Mouse (Mus musculus) limb, embryonic 14.5 days (tissue): ENCODE results near the gene Fam53b. TPM values are rescaled to one million over a fixed set of nuclear protein-coding genes. Genes with fewer than 3 reads are reported as not detected.

Experiments
- ATAC-seq: fragments of 200-750 bp; cut with Nextera tagmentation; 2 replicates; pipeline ENCODE4 v1.8.0; 2017; ENCODE audit warnings: low read depth, moderate number of reproducible peaks, moderate TSS enrichment; ENCODE audit not compliant: low FRiP score
- DNase-seq: peaks from one replicate; pipeline ENCODE4 v3.0.0-alpha.2; 2015; ENCODE audit warnings: low spot score
- H3K27ac ChIP-seq: fragments of 300-500 bp; sonication (generic); replicated peaks from 2 replicates; pipeline ENCODE4 v1.5.1; 2014; ENCODE audit warnings: low read depth, mild to moderate bottlenecking, low read length, moderate library complexity, mixed read lengths
- H3K27me3 ChIP-seq: fragments of 300-500 bp; sonication (generic); 2 replicates; pipeline ENCODE4 v1.6.1; 2014; ENCODE audit warnings: low read length, mixed read lengths; ENCODE audit not compliant: control insufficient read depth, insufficient read depth
- H3K36me3 ChIP-seq: fragments of 300-500 bp; sonication (generic); 2 replicates; pipeline ENCODE4 v1.6.1; 2014; ENCODE audit warnings: mild to moderate bottlenecking, low read length, moderate library complexity, mixed read lengths; ENCODE audit not compliant: control insufficient read depth, insufficient read depth
- H3K4me1 ChIP-seq: fragments of 300-500 bp; sonication (generic); 2 replicates; pipeline ENCODE4 v1.6.1; 2014; ENCODE audit warnings: antibody characterized with exemption, low read length, mixed read lengths; ENCODE audit not compliant: control insufficient read depth, insufficient read depth
- H3K4me2 ChIP-seq: fragments of 300-500 bp; sonication (generic); replicated peaks from 2 replicates; pipeline ENCODE4 v1.6.1; 2014; ENCODE audit warnings: low read depth, mild to moderate bottlenecking, low read length, moderate library complexity; ENCODE audit not compliant: severe bottlenecking
- H3K4me3 ChIP-seq: fragments of 300-500 bp; sonication (generic); replicated peaks from 2 replicates; pipeline ENCODE4 v1.5.1; 2014; ENCODE audit warnings: low read length
- H3K9ac ChIP-seq: fragments of 300-500 bp; sonication (generic); 2 replicates; pipeline ENCODE4 v1.6.1; 2014; ENCODE audit warnings: mild to moderate bottlenecking, low read depth, low read length, moderate library complexity; ENCODE audit not compliant: severe bottlenecking
- H3K9me3 ChIP-seq: fragments of 300-500 bp; sonication (generic); 2 replicates; pipeline ENCODE4 v1.6.1; 2016; ENCODE audit warnings: low read length; ENCODE audit not compliant: control insufficient read depth
- POLR2A ChIP-seq: fragments of 200-500 bp; IDR thresholded peaks from 2 replicates; pipeline ENCODE4 v1.8.0; 2012; ENCODE audit warnings: inconsistent platforms, mild to moderate bottlenecking, moderate library complexity, borderline replicate concordance; ENCODE audit not compliant: insufficient read depth, insufficient read length; ENCODE audit errors: extremely low read depth
- WGBS: fragments of 180-500 bp; shearing (Covaris S2); extraction: QIAGEN DNeasy Blood & Tissue Kit; methylation state at CpG from one replicate; pipeline ENCODE4 v1.1.7; 2014; 5-methylcytosine and 5-hydroxymethylcytosine counted together
- polyA plus RNA-seq, 2 experiments: library from polyadenylated mRNA; depleted of rRNA in 1 of 2; stranded (reverse) in 1 of 2; unstranded in 1 of 2; fragments of >200 nt; fragmentation: Nextera tagmentation in 1 of 2; extraction: Ambion mirVana in 1 of 2; gene quantifications; 2 replicates each; pipeline versions ENCODE4 v1.2.1 to v1.2.3; 2012 to 2014

Gene Fam53b
- polyA plus RNA-seq, 2 experiments: 15.1 to 20.8 TPM

DNA sequence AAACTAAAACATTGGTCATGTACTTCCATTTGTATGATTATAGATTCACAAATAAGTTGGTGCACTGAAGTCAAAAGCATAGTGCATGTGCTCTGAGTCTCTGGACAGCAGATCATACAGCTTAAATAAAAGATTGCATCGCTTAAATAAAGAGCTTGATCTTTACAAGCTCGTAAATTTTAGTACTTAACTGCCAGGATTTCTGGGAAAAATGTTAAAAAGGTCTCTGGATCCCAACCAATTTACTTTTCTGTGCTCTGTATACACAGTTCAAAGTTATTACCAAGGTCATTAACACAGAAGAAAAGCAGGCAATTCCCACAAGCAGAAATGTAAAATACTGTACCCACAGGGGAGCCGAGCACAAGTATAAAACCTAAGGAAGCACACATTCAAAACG is 17.3 kb upstream of the Fam53b start:
- no peak for TF ChIP-seq POLR2A
- ATAC-seq (no peak), DNase-seq (no peak)
- no peaks in the 10 kb centered on the region for H3K27me3 ChIP-seq
- H3K9ac ChIP-seq: no peak overlapping the region
- no peaks in the 10 kb centered on the region for H3K9me3 ChIP-seq
- peaks cover 53% of the 10 kb centered on the region for H3K36me3 ChIP-seq
- WGBS: 22% methylated on average over 4 of the region's 4 CpGs
- no peaks in the 10 kb centered on the region for H3K4me1 ChIP-seq
- no peak overlapping the region for H3K4me2 ChIP-seq
- no peak overlapping the region for H3K27ac ChIP-seq
- H3K4me3 ChIP-seq: no peak overlapping the region

DNA sequence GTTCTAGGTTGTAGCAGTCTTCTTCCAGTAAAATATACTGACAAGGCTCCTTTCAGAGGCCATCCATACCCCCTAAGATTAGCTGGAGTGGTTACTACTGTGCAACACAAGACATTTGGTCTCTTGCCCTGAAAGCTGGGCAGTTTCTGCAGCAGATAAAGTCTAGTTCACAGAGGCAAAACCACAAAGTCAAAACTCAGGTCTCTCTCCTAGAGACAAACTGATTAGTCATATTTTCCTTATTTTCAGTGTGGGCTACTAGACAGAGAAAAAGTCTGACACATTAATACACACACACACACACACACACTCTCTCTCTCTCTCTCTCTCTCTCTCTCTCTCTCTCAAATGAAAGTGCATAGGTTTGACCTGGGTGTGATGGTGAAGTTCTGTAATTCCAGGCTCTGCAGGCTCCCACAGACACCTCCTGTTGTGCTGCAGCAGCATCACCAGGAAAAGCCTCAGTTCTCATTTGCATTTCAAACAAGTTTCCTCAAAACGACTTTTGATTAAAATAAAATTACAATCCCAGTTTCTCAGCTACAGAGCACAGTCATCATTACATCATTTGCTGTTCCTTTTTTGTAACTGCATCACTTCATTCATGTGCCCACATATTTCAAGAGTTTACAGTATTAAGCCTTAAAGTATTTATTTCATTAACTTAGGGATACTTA is 10.8 kb upstream of the Fam53b start:
- H3K27me3 ChIP-seq: no peaks in the 10 kb centered on the region
- no peak for TF ChIP-seq POLR2A
- H3K4me1 ChIP-seq: no peaks in the 10 kb centered on the region
- H3K4me3 ChIP-seq: no peak overlapping the region
- H3K4me2 ChIP-seq: no peak overlapping the region
- no peak for DNase-seq
- H3K9me3 ChIP-seq: no peaks in the 10 kb centered on the region
- H3K27ac ChIP-seq: no peak overlapping the region
- WGBS: 15% methylated on average over 1 of the region's 1 CpGs
- no peak overlapping the region for H3K9ac ChIP-seq
- no peak for ATAC-seq
- peaks cover 40% of the 10 kb centered on the region for H3K36me3 ChIP-seq

DNA sequence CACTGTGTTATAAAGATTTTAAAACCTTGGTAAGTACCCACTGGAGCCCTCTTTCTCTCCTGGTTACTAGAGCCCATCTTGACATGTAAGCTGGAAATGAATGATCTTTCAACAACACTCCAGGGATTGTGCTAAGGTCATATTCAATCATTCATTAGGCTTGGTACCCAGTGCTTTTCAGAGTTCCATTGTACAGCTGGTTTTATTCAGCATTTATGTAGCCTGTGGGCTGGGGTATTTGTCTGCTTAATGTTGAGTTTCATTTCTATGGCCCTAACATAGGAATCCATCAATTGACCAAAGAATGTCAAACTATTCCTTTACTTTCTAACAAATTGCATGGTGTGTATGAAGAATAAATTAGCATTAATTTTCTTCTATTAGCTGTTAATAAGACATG is 10.1 kb upstream of the Fam53b start:
- no peak overlapping the region for H3K9ac ChIP-seq
- H3K27ac ChIP-seq: no peak overlapping the region
- TF ChIP-seq POLR2A: no peak
- H3K9me3 ChIP-seq: no peaks in the 10 kb centered on the region
- DNase-seq (no peak), ATAC-seq (no peak)
- peaks cover 40% of the 10 kb centered on the region for H3K36me3 ChIP-seq
- H3K27me3 ChIP-seq: no peaks in the 10 kb centered on the region
- H3K4me1 ChIP-seq: no peaks in the 10 kb centered on the region
- no peak overlapping the region for H3K4me3 ChIP-seq
- no peak overlapping the region for H3K4me2 ChIP-seq

DNA sequence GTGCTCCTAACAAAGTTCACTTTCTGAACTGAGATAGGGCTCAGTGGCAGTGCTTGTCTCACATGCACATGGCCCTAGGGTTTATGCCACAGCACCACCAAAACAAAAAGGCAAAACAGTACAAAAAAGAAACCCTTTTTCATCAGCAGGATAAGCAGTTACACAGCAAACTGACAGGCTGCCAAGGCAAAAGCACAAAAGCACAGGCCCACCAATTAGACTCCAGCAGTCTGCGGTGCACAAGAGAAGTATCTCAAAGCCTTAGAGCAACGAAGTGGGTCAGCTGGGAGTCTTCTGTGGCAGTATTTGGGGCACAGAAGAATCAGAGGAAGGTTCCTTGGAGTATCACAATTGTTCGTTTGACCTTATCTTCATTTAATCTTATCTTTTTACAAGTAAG is 7.0 kb upstream of the Fam53b start:
- ATAC-seq (no peak), DNase-seq (no peak)
- Histone ChIP-seq H3K36me3 (peaks cover 17% of the 10 kb centered on the region), H3K4me3 (no peak overlapping the region), H3K27ac (no peak overlapping the region), H3K9ac (no peak overlapping the region), H3K4me2 (no peak overlapping the region), H3K27me3 (no peaks in the 10 kb centered on the region), H3K4me1 (peaks cover 3% of the 10 kb centered on the region; the same call in 1 of the 2 replicates), H3K9me3 (no peaks in the 10 kb centered on the region)
- no peak for TF ChIP-seq POLR2A
- WGBS: 90% methylated on average over 3 of the region's 3 CpGs

- DNase-seq (no peak), ATAC-seq (no peak)
- Histone ChIP-seq H3K27ac (no peak overlapping the region), H3K9ac (no peak overlapping the region), H3K9me3 (no peaks in the 10 kb centered on the region), H3K36me3 (peaks cover 2% of the 10 kb centered on the region; the same call in 1 of the 2 replicates), H3K4me3 (no peak overlapping the region), H3K4me1 (peaks cover 17% of the 10 kb centered on the region), H3K27me3 (no peaks in the 10 kb centered on the region), H3K4me2 (no peak overlapping the region)
- TF ChIP-seq POLR2A: no peak
- WGBS: 86% methylated on average over 6 of the region's 6 CpGs
Measured at GRCm38 (mm10) chr7:132817056-132817455, 3.4 kb upstream of the Fam53b start.
